7 mouse cellular contexts compared by ENCODE assay signal in the genomic region with DNA sequence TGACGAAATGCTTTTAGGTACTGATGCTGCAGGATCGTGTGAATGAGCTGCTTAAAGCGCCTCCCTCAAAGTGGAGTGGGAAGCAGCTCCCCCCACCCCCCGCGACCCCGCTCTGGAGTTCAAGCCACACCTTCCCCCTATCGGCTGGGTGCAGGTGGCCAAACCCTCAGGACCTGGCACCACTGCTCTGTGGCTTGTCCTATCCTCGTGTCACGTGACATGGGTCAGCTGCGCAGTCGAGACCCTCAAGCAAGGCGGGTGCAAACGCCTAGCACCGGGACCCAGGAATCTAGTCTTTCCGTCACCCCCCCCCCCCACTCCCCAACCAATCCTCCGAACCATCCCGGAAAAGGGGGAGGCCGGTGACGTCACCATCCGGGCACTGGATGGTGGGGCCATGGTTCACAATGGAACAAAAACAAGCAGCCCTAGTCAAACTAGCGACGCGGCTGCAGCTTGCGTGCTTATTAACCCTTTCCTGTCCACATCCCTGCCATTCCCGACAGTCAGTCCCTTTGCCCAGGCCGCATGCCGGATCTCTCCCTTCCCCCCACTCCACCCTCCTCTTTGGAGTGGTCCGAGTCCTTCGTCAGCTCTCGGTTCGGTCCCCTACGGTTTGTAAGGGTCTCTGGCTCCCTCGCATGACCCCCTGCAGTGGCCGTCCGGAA. TPM values are rescaled to one million over a fixed set of nuclear protein-coding genes. Genes with fewer than 3 reads are reported as not detected.
DNase-seq lines count a peak whose midpoint lies in the region; ATAC-seq lines count a peak whose summit lies in the region.

No protein-coding gene starts in this region.

- DNase-seq in adrenal gland, adult 2 months: peak; percentile 93
- peak; percentile 85 for DNase-seq in embryo, embryonic 11.5 days (ENCODE audit: low read depth, low spot score)
- peak; percentile 83 to 87 for DNase-seq in gastrocnemius, postnatal 36 days
- DNase-seq in left cerebral cortex, postnatal 4 days: peak; percentile 96
- DNase-seq in midbrain, embryonic 11.5 days (ENCODE audit: low spot score, missing footprints): peak; percentile 98
- peak; percentile 89 for DNase-seq in skeletal muscle tissue, adult 2 months (ENCODE audit: low read depth, low spot score)

- H3K4me2 ChIP-seq in intestine, embryonic 16.5 days (ENCODE audit: low read depth, low read length): peak overlapping the region; percentile 50
- H3K4me2 ChIP-seq in midbrain, embryonic 11.5 days: peak overlapping the region; percentile 38

- ATAC-seq in intestine, embryonic 16.5 days: peak; percentile 81
- ATAC-seq in midbrain, embryonic 11.5 days (ENCODE audit: low FRiP score): peak; percentile 88

- H3K9me3 ChIP-seq in intestine, embryonic 16.5 days (ENCODE audit: control insufficient read depth, low read length): no peaks in the 10 kb centered on the region
- no peaks in the 10 kb centered on the region for H3K9me3 ChIP-seq in midbrain, embryonic 11.5 days (ENCODE audit: control insufficient read depth, low read length)

- WGBS in intestine, embryonic 16.5 days: 17% methylated on average over 35 of the region's 35 CpGs
- 20% methylated on average over 32 of the region's 35 CpGs for WGBS in midbrain, embryonic 11.5 days

- H3K27ac ChIP-seq in intestine, embryonic 16.5 days (ENCODE audit: low read length): peak overlapping the region; percentile 93
- peak overlapping the region; percentile 84 for H3K27ac ChIP-seq in midbrain, embryonic 11.5 days (ENCODE audit: low read depth, low read length)

- H3K4me3 ChIP-seq in intestine, embryonic 16.5 days (ENCODE audit: low read length): peak overlapping the region; percentile 75
- peak overlapping the region; percentile 73 for H3K4me3 ChIP-seq in midbrain, embryonic 11.5 days (ENCODE audit: low read depth, low read length)

- peak overlapping the region; percentile 71 for H3K9ac ChIP-seq in intestine, embryonic 16.5 days (ENCODE audit: low read depth, low read length)
- H3K9ac ChIP-seq in midbrain, embryonic 11.5 days (ENCODE audit: low read length): peak overlapping the region; percentile 61

- intact Hi-C loops in gastrocnemius, postnatal 36 days (cut with DNase I): no loop called here
- intact Hi-C loops in left cerebral cortex, postnatal 4 days (cut with DNase I): loop anchor here (5.0 kb wide), 1 partner anchor 198 kb away; no protein-coding TSS in a partner anchor

- no peaks in the 10 kb centered on the region for H3K4me1 ChIP-seq in intestine, embryonic 16.5 days (ENCODE audit: control insufficient read depth, insufficient read depth, low read length)
- no peaks in the 10 kb centered on the region for H3K4me1 ChIP-seq in midbrain, embryonic 11.5 days (ENCODE audit: control insufficient read depth, insufficient read depth, low read length)

- no peaks in the 10 kb centered on the region for H3K36me3 ChIP-seq in intestine, embryonic 16.5 days (ENCODE audit: control insufficient read depth, insufficient read depth, low read length)
- H3K36me3 ChIP-seq in midbrain, embryonic 11.5 days (ENCODE audit: control insufficient read depth, insufficient read depth, low read length): no peaks in the 10 kb centered on the region

- peaks cover 2% of the 10 kb centered on the region; the same call in 1 of the 2 replicates for H3K27me3 ChIP-seq in intestine, embryonic 16.5 days (replicated peaks; ENCODE audit: control insufficient read depth, insufficient read depth, low read length)
- no peaks in the 10 kb centered on the region for H3K27me3 ChIP-seq in midbrain, embryonic 11.5 days (ENCODE audit: control insufficient read depth, insufficient read depth, low read length)

RNA-seq across cellular contexts. Expression of a gene that starts 0.6 kb away (rescaled TPM):
- 100 to 1,000 TPM; 139 to 223 TPM for total RNA-seq in adrenal gland, adult 2 months (2021)
- 3.5 and 6.5 TPM in 2 replicates for polyA plus RNA-seq in adrenal gland, adult 2 months (2012; rRNA removed)
- 100 to 1,000 TPM; 130 TPM for total RNA-seq in gastrocnemius, postnatal 36 days (2021)
- polyA plus RNA-seq in intestine, embryonic 16.5 days (2015; fragmentation: Nextera tagmentation; extraction: Ambion mirVana): 14.3 and 15.8 TPM in 2 replicates
- 100 to 1,000 TPM; 266 to 275 TPM for total RNA-seq in left cerebral cortex, postnatal 4 days (2021)
- 58.2 and 72.7 TPM in 2 replicates for polyA plus RNA-seq in midbrain, embryonic 11.5 days (2014; fragmentation: Nextera tagmentation; extraction: Ambion mirVana)

Comparison
In these comparisons a context has a peak if more than half of its experiments do, and no peak if none do; other contexts are left out.
1. Peak in every context shown above with its lines: DNase-seq, ATAC-seq, H3K4me3 ChIP-seq and H3K27ac ChIP-seq.